Mouse (Mus musculus): ENCODE data around the gene Phactr2.
"Not testable (repeated sequence)": the region's sequence is repeated elsewhere in the genome, so short reads cannot be mapped to it uniquely, and the experiment has no call there.

Gene Phactr2

GRCm38 (mm10) chr10:13201741-13202293 lies 272.4 kb downstream of the Phactr2 start:
- DNase-seq, result no peak

- DNase-seq, result no peak
These were observed 273.4 kb downstream of the Phactr2 start for GRCm38 (mm10) chr10:13200862-13201261.

- no peak for DNase-seq
These were observed 275.0 kb downstream of the Phactr2 start for GRCm38 (mm10) chr10:13199234-13199633.

- DNase-seq, result no peak
These were observed 277.2 kb downstream of the Phactr2 start for GRCm38 (mm10) chr10:13196872-13197507.

GRCm38 (mm10) chr10:13193496-13193895 lies 280.7 kb downstream of the Phactr2 start:
- not testable (repeated sequence) for DNase-seq

- peak; percentile 97 for DNase-seq
These were observed 281.4 kb downstream of the Phactr2 start, which contains the start of gene Ltv1 for GRCm38 (mm10) chr10:13192731-13193351. TSS of gene Ltv1 (minus strand) at chr10:13193168.

- no peak for DNase-seq
These were observed 284.3 kb downstream of the Phactr2 start for GRCm38 (mm10) chr10:13189881-13190280.

GRCm38 (mm10) chr10:13186754-13187153 lies 287.5 kb downstream of the Phactr2 start:
- DNase-seq, result no peak

- no peak for DNase-seq
These were observed 289.9 kb downstream of the Phactr2 start for GRCm38 (mm10) chr10:13184170-13184766.

GRCm38 (mm10) chr10:13180211-13180610 lies 294.0 kb downstream of the Phactr2 start:
- DNase-seq, result no peak

- no peak for DNase-seq
These were observed 296.1 kb downstream of the Phactr2 start, which contains the start of gene Zc2hc1b for GRCm38 (mm10) chr10:13177973-13178624. TSS of gene Zc2hc1b (minus strand) at chr10:13178023.

- DNase-seq, result no peak
These were observed 298.3 kb downstream of the Phactr2 start for GRCm38 (mm10) chr10:13175866-13176265.

GRCm38 (mm10) chr10:13172798-13173221 lies 301.4 kb downstream of the Phactr2 start:
- no peak for DNase-seq

GRCm38 (mm10) chr10:13171461-13171860 lies 302.8 kb downstream of the Phactr2 start:
- no peak for DNase-seq

- DNase-seq, result no peak
These were observed 303.3 kb downstream of the Phactr2 start for GRCm38 (mm10) chr10:13170739-13171448.

- DNase-seq, result no peak
These were observed 305.8 kb downstream of the Phactr2 start for GRCm38 (mm10) chr10:13168461-13168860.

GRCm38 (mm10) chr10:13162031-13162430 lies 312.2 kb downstream of the Phactr2 start:
- DNase-seq, result no peak

- no peak for DNase-seq
These were observed 313.3 kb downstream of the Phactr2 start for GRCm38 (mm10) chr10:13160913-13161312.

Measured in lung, postnatal 10 days (tissue).